Comparison of ENCODE assay signal across 13 mouse cellular contexts in the genomic region with DNA sequence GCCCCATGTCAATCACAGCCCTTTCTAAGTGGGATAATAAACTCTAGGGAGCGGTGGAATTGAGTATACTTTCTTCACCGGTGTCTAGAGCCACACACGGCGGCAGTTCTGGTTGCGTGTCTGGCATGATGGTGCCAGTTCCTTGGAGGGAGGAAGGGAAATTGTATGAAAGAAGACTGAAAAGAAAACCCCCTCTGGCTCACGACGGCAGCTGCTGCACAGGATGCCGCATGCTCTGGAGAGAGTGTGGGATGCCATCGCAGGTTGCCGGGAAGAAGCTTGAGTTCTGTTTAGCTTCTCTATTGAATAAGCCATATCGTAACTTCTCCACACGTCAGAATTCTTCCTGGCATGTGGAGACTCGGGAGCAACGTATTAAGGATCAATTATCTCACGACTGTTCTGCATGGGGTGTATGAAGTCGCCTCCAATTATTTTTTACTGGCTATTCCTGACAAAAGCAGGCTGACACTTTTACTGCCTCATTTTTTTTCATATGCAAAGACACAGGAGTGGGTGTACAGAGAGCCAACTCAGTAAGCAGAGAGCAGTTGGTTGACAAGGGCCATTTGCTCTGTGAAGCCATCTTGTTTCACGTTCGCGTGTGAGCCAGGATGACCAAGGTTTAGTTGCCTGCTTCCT.
DNase-seq lines count a peak whose midpoint lies in the region; ATAC-seq and TF ChIP-seq lines count a peak whose summit lies in the region.
"Had no signal": no experiment of that assay in that cellular context is flagged by ENCODE, and none has a peak within 500 bp of the region (broad histone marks: within the 10 kb centered on the region; RNA-seq: fewer than 3 reads in every experiment).

No protein-coding gene starts in this region.

- WGBS in midbrain, embryonic 12.5 days: 73% methylated on average over 19 of the region's 19 CpGs
- WGBS in midbrain, embryonic 11.5 days: 81% methylated on average over 19 of the region's 19 CpGs
- 13% methylated on average over 19 of the region's 19 CpGs for WGBS in forebrain, postnatal 0 days
- 22% methylated on average over 19 of the region's 19 CpGs for WGBS in limb, embryonic 15.5 days

- no peak overlapping the region for H3K9ac ChIP-seq in midbrain, embryonic 12.5 days (replicated peaks)
- H3K9ac ChIP-seq in midbrain, embryonic 11.5 days (ENCODE audit: low read length): no peak overlapping the region
- 0 out of 2 replicates have a peak overlapping the region, but pooled peaks have one; percentile 14 for H3K9ac ChIP-seq in forebrain, postnatal 0 days
- H3K9ac ChIP-seq in limb, embryonic 15.5 days: no peak overlapping the region

- H3K4me2 ChIP-seq in midbrain, embryonic 12.5 days (replicated peaks): no peak overlapping the region
- no peak overlapping the region for H3K4me2 ChIP-seq in midbrain, embryonic 11.5 days
- H3K4me2 ChIP-seq in forebrain, postnatal 0 days (ENCODE audit: low read depth): peak overlapping the region; percentile 43
- H3K4me2 ChIP-seq in limb, embryonic 15.5 days: peak overlapping the region; percentile 29

- no peak for TF ChIP-seq CTCF in forebrain, postnatal 0 days (IDR thresholded peaks at IDR 0.05; ENCODE audit: low read depth)

- no peak overlapping the region for H3K4me3 ChIP-seq in midbrain, embryonic 12.5 days
- no peak overlapping the region for H3K4me3 ChIP-seq in midbrain, embryonic 11.5 days (ENCODE audit: low read depth, low read length)
- peak overlapping the region; percentile 20 for H3K4me3 ChIP-seq in forebrain, postnatal 0 days (ENCODE audit: low read depth, low read length)
- H3K4me3 ChIP-seq in limb, embryonic 15.5 days: no peak overlapping the region
- H3K4me3 ChIP-seq: megakaryocyte, embryonic 14.5 days had no signal

- no peaks in the 10 kb centered on the region for H3K36me3 ChIP-seq in midbrain, embryonic 12.5 days
- no peaks in the 10 kb centered on the region for H3K36me3 ChIP-seq in midbrain, embryonic 11.5 days (ENCODE audit: control insufficient read depth, insufficient read depth, low read length)
- no peaks in the 10 kb centered on the region for H3K36me3 ChIP-seq in forebrain, postnatal 0 days (ENCODE audit: insufficient read depth)
- no peaks in the 10 kb centered on the region for H3K36me3 ChIP-seq in limb, embryonic 15.5 days

- H3K27me3 ChIP-seq in midbrain, embryonic 12.5 days: no peaks in the 10 kb centered on the region
- no peaks in the 10 kb centered on the region for H3K27me3 ChIP-seq in midbrain, embryonic 11.5 days (ENCODE audit: control insufficient read depth, insufficient read depth, low read length)
- no peaks in the 10 kb centered on the region for H3K27me3 ChIP-seq in forebrain, postnatal 0 days (ENCODE audit: insufficient read depth, low read length)
- H3K27me3 ChIP-seq in limb, embryonic 15.5 days: no peaks in the 10 kb centered on the region
- H3K27me3 ChIP-seq: CH12.LX had no signal

- no peaks in the 10 kb centered on the region for H3K9me3 ChIP-seq in midbrain, embryonic 12.5 days
- no peaks in the 10 kb centered on the region for H3K9me3 ChIP-seq in midbrain, embryonic 11.5 days (ENCODE audit: control insufficient read depth, low read length)
- no peaks in the 10 kb centered on the region for H3K9me3 ChIP-seq in forebrain, postnatal 0 days (ENCODE audit: low read length)
- no peaks in the 10 kb centered on the region for H3K9me3 ChIP-seq in limb, embryonic 15.5 days
- H3K9me3 ChIP-seq: megakaryocyte, embryonic 14.5 days had no signal

- peaks cover 26% of the 10 kb centered on the region for H3K4me1 ChIP-seq in midbrain, embryonic 12.5 days
- H3K4me1 ChIP-seq in midbrain, embryonic 11.5 days (ENCODE audit: control insufficient read depth, insufficient read depth, low read length): no peaks in the 10 kb centered on the region; the same call in 1 of the 2 replicates
- H3K4me1 ChIP-seq in forebrain, postnatal 0 days (ENCODE audit: insufficient read depth): peaks cover 21% of the 10 kb centered on the region
- H3K4me1 ChIP-seq in limb, embryonic 15.5 days: peaks cover 35% of the 10 kb centered on the region

- 0 out of 2 replicates have a peak overlapping the region, but pooled peaks have one; percentile 3 for H3K27ac ChIP-seq in midbrain, embryonic 12.5 days (replicated peaks)
- H3K27ac ChIP-seq in midbrain, embryonic 11.5 days (ENCODE audit: low read depth, low read length): no peak overlapping the region
- 0 out of 2 replicates have a peak overlapping the region, but pooled peaks have one; percentile 24 for H3K27ac ChIP-seq in forebrain, postnatal 0 days (ENCODE audit: low read depth, low read length)
- H3K27ac ChIP-seq in limb, embryonic 15.5 days: peak overlapping the region; percentile 14; the same call in 1 of the 2 replicates
- H3K27ac ChIP-seq: kidney, postnatal 0 days had no signal

- no peak for ATAC-seq in midbrain, embryonic 12.5 days (ENCODE audit: low FRiP score, low read depth)
- ATAC-seq in midbrain, embryonic 11.5 days (ENCODE audit: low FRiP score): no peak
- ATAC-seq in forebrain, postnatal 0 days: peak; percentile 76
- no peak for ATAC-seq in limb, embryonic 15.5 days (ENCODE audit: insufficient number of reproducible peaks, low FRiP score, low TSS enrichment, low read depth)

- no peak for DNase-seq in midbrain, embryonic 11.5 days (ENCODE audit: low spot score, missing footprints)
- peak; percentile 69 for DNase-seq in forebrain, postnatal 0 days
- peak; percentile 21 for DNase-seq in telencephalon, adult 2 months (ENCODE audit: low read depth, low spot score)
- no peak for DNase-seq in B cell, adult 2 months
- no peak for DNase-seq in spleen, postnatal 4 days (ENCODE audit: low spot score in 2 of 2)
- DNase-seq: embryo, embryonic 11 days; gastrocnemius, postnatal 25 days; liver had no signal

Comparison
In these comparisons a context has a peak if more than half of its experiments do, and no peak if none do; other contexts are left out.
1. H3K4me2 ChIP-seq: peak in forebrain, postnatal 0 days (single experiment) and limb, embryonic 15.5 days (single experiment); none in midbrain, embryonic 12.5 days (single experiment) and midbrain, embryonic 11.5 days (single experiment).
2. DNase-seq: peak in forebrain, postnatal 0 days (single experiment) and telencephalon, adult 2 months (single experiment); none in midbrain, embryonic 11.5 days (single experiment), B cell, adult 2 months (0 of 2) and spleen, postnatal 4 days (0 of 2).